Mouse (Mus musculus) gastrocnemius, adult 8-10 months (tissue): ENCODE results near the gene Pabpc4. TPM values are rescaled to one million over a fixed set of nuclear protein-coding genes. Genes with fewer than 3 reads are reported as not detected.
A peak's percentile ranks its signal among the peaks of the same experiment; 100 is the strongest.

Experiments
- DNase-seq, 2 experiments: peaks; one replicate each; pipeline ENCODE4 v3.0.0; 2022; ENCODE audit warnings: low spot score in 2 of 2
- total RNA-seq, 4 experiments: library from RNA; stranded (reverse); gene quantifications; 2 replicates each; pipeline ENCODE4 v1.2.4; 2022

The Pabpc4 gene
- total RNA-seq, 4 experiments from 2014 or later, result 325 to 385 (median 343) TPM

GRCm38 (mm10) chr4:123342091-123342641, 80.0 kb downstream of the Pabpc4 start:
- DNase-seq, result no peak

- DNase-seq, result peak; percentile 25 to 33
Observed at GRCm38 (mm10) chr4:123342642-123343470, 80.7 kb downstream of the Pabpc4 start, which contains the start of gene Bmp8a. Gene Bmp8a (minus strand): TSS chr4:123343252.

GRCm38 (mm10) chr4:123343471-123343789, 81.3 kb downstream of the Pabpc4 start:
- DNase-seq, result no peak

Other genes starting within 250 kb of the Pabpc4 start
- gene Trit1, start 245.8 kb upstream of the Pabpc4 start, total RNA-seq, result 1 to 10 TPM; 5.8 to 7.1 (median 6.6) TPM
- gene Bmp8b, start 157.2 kb upstream of the Pabpc4 start, total RNA-seq, result not detected
- not detected for gene Oxct2b, start 146.1 kb upstream of the Pabpc4 start, total RNA-seq
- gene Ppie, start 122.4 kb upstream of the Pabpc4 start, total RNA-seq, result 10 to 100 TPM; 18.7 to 23.7 (median 19.9) TPM
- under 1 TPM in 1 of 4 experiments, not detected in 3; 0.36 TPM for gene Hpcal4, start 79.1 kb upstream of the Pabpc4 start, total RNA-seq
- gene Nt5c1a, start 60.8 kb upstream of the Pabpc4 start, total RNA-seq, result 10 to 100 TPM; 41.9 to 58.6 (median 47.2) TPM
- 1 to 10 TPM; 2.9 to 4.7 (median 3.2) TPM for gene Heyl, start 28.8 kb upstream of the Pabpc4 start, total RNA-seq
- under 1 TPM in 1 of 4 experiments, not detected in 3; 0.27 TPM for gene Oxct2a, start 61.3 kb downstream of the Pabpc4 start, total RNA-seq
- gene Bmp8a, start 80.9 kb downstream of the Pabpc4 start, total RNA-seq, result 1 to 10 TPM in 1 of 4 experiments, under 1 TPM in 2, not detected in 1; 0.56 to 1.3 (median 0.72) TPM